Mouse (Mus musculus): ENCODE results near the gene Fmo6. TPM values are rescaled to one million over a fixed set of nuclear protein-coding genes. Genes with fewer than 3 reads are reported as not detected.

Gene Fmo6
- total and polyA plus RNA-seq, 2 experiments from 2014 or later = 0.11 TPM; not detected in 1

GRCm38 (mm10) chr1:162897838-162898811 lies 39.2 kb downstream of the Fmo6 start, which contains the start of gene Fmo2:
Fmo2 (minus strand) TSS chr1:162898726.
- ATAC-seq (ENCODE audit: low FRiP score) (no peak), DNase-seq (ENCODE audit: low spot score) (no peak)
- Histone ChIP-seq H3K9me3 (ENCODE audit: low read length) (no peaks in the 10 kb centered on the region), H3K4me1 (ENCODE audit: insufficient read depth, low read length) (no peaks in the 10 kb centered on the region), H3K4me2 (ENCODE audit: low read depth, low read length, poor library complexity, severe bottlenecking) (no peak within 1 kb of the TSS), H3K36me3 (ENCODE audit: insufficient read depth, low read length) (no peaks in the 10 kb centered on the region), H3K4me3 (ENCODE audit: low read depth, low read length) (no peak within 1 kb of the TSS), H3K9ac (replicated peaks; ENCODE audit: low read length, poor library complexity, severe bottlenecking) (no peak within 1 kb of the TSS), H3K27me3 (ENCODE audit: insufficient read depth, low read length) (no peaks in the 10 kb centered on the region), H3K27ac (ENCODE audit: low read depth, low read length) (no peak within 1 kb of the TSS)
- WGBS = 71% methylated on average over 14 of the region's 14 CpGs
- TF ChIP-seq CTCF (IDR thresholded peaks at IDR 0.05) = no peak

DNA sequence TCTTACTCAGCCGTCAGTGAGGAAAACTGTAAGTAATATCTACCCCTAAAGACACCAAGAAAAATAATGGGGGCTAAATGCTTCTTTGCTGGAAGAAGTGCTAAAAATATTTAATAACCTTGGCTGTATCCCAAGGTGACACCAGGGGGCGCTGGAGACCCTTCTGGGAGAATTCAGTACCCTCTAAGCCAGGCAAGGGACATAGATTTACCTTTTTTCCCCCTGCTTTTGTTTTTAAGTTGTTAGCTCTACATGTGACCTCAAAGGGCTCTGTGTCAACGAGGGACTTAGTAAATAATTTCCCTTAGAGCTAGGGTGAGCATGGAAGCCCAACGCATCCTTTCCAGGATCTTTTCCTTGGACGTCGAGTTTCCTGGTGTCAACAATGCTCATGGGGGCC lies 41.4 kb downstream of the Fmo6 start:
- Histone ChIP-seq H3K27ac (ENCODE audit: low read depth, low read length) (no peak overlapping the region), H3K36me3 (ENCODE audit: insufficient read depth, low read length) (no peaks in the 10 kb centered on the region), H3K9ac (replicated peaks; ENCODE audit: low read length, poor library complexity, severe bottlenecking) (no peak overlapping the region), H3K4me2 (ENCODE audit: low read depth, low read length, poor library complexity, severe bottlenecking) (no peak overlapping the region), H3K4me3 (ENCODE audit: low read depth, low read length) (no peak overlapping the region), H3K9me3 (ENCODE audit: low read length) (no peaks in the 10 kb centered on the region), H3K27me3 (ENCODE audit: insufficient read depth, low read length) (no peaks in the 10 kb centered on the region), H3K4me1 (ENCODE audit: insufficient read depth, low read length) (no peaks in the 10 kb centered on the region)
- 44% methylated on average over 6 of the region's 6 CpGs for WGBS
- peak; percentile 84 for TF ChIP-seq CTCF (IDR thresholded peaks at IDR 0.05)
- peak; percentile 69 for DNase-seq (ENCODE audit: low spot score)
- ATAC-seq (ENCODE audit: low FRiP score) = no peak

DNA sequence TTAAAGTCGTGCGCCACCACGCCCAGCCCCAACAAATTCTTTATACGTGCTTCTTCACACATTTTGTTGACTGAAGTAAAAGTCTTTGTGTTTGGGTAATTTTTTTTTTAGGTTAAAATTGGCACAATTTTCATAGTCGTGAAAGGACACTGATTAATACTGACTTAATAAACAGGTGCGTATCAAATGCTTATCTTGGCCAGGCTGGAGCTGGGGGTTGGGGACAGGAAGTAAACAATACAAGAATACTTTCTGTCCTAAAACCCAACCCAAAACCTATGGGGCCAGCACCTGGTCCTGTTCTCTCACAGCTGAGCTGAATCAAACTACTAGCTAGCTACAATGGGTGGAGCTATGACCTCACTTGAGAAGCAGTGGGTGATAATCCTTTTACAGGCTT lies 44.3 kb downstream of the Fmo6 start:
- Histone ChIP-seq H3K36me3 (ENCODE audit: insufficient read depth, low read length) (no peaks in the 10 kb centered on the region), H3K9me3 (ENCODE audit: low read length) (no peaks in the 10 kb centered on the region), H3K27me3 (ENCODE audit: insufficient read depth, low read length) (no peaks in the 10 kb centered on the region), H3K4me1 (ENCODE audit: insufficient read depth, low read length) (no peaks in the 10 kb centered on the region), H3K4me2 (ENCODE audit: low read depth, low read length, poor library complexity, severe bottlenecking) (no peak overlapping the region), H3K27ac (ENCODE audit: low read depth, low read length) (no peak overlapping the region), H3K9ac (replicated peaks; ENCODE audit: low read length, poor library complexity, severe bottlenecking) (no peak overlapping the region), H3K4me3 (ENCODE audit: low read depth, low read length) (no peak overlapping the region)
- TF ChIP-seq CTCF (IDR thresholded peaks at IDR 0.05) = no peak
- DNase-seq (ENCODE audit: low spot score) (no peak), ATAC-seq (ENCODE audit: low FRiP score) (no peak)
- 95% methylated on average over 6 of the region's 6 CpGs for WGBS

DNA sequence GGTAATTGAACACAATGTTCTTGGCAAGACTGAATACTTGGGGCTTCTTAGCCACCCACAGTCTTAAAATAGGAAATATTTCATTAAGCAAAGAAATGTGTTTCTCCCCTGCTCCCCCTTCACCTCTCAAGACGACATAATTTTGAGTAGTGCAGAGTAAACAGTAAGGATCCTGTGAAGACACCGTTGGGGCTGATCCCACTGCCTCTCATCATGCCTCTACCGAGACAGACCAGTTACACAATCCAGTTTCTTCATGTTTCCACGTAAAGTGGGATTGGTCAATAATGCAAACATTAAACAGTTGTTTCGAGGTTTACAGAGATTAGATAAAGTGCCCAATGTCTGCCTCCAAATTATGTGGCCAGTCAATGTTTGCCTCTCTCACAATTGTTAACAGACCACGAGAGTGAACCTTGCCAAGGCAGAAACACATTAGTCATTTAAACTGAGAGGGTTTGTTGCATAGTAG lies 45.3 kb downstream of the Fmo6 start:
- TF ChIP-seq CTCF (IDR thresholded peaks at IDR 0.05) = no peak
- 74% methylated on average over 6 of the region's 6 CpGs for WGBS
- no peak overlapping the region for H3K4me3 ChIP-seq (ENCODE audit: low read depth, low read length)

GRCm38 (mm10) chr1:162888646-162889045 lies 48.7 kb downstream of the Fmo6 start:
- ATAC-seq (ENCODE audit: low FRiP score) (no peak), DNase-seq (ENCODE audit: low spot score) (no peak)
- TF ChIP-seq CTCF (IDR thresholded peaks at IDR 0.05) = no peak
- Histone ChIP-seq H3K36me3 (ENCODE audit: insufficient read depth, low read length) (no peaks in the 10 kb centered on the region), H3K27ac (ENCODE audit: low read depth, low read length) (no peak overlapping the region), H3K4me2 (ENCODE audit: low read depth, low read length, poor library complexity, severe bottlenecking) (no peak overlapping the region), H3K9ac (replicated peaks; ENCODE audit: low read length, poor library complexity, severe bottlenecking) (no peak overlapping the region), H3K9me3 (ENCODE audit: low read length) (no peaks in the 10 kb centered on the region), H3K27me3 (ENCODE audit: insufficient read depth, low read length) (no peaks in the 10 kb centered on the region), H3K4me3 (ENCODE audit: low read depth, low read length) (no peak overlapping the region), H3K4me1 (ENCODE audit: insufficient read depth, low read length) (no peaks in the 10 kb centered on the region)
- WGBS = 88% methylated on average over 12 of the region's 12 CpGs

More for the DNA sequence above, 45.3 kb downstream of the Fmo6 start:
- Histone ChIP-seq H3K36me3 (ENCODE audit: insufficient read depth, low read length) (no peaks in the 10 kb centered on the region), H3K9ac (replicated peaks; ENCODE audit: low read length, poor library complexity, severe bottlenecking) (no peak overlapping the region), H3K27me3 (ENCODE audit: insufficient read depth, low read length) (no peaks in the 10 kb centered on the region), H3K9me3 (ENCODE audit: low read length) (no peaks in the 10 kb centered on the region), H3K27ac (ENCODE audit: low read depth, low read length) (no peak overlapping the region), H3K4me2 (ENCODE audit: low read depth, low read length, poor library complexity, severe bottlenecking) (no peak overlapping the region), H3K4me1 (ENCODE audit: insufficient read depth, low read length) (no peaks in the 10 kb centered on the region)
- ATAC-seq (ENCODE audit: low FRiP score) (no peak), DNase-seq (ENCODE audit: low spot score) (no peak)

GRCm38 (mm10) chr1:162887644-162888043 lies 49.7 kb downstream of the Fmo6 start:
- 93% methylated on average over 7 of the region's 7 CpGs for WGBS
- H3K36me3 ChIP-seq (ENCODE audit: insufficient read depth, low read length) = no peaks in the 10 kb centered on the region
- no peak overlapping the region for H3K27ac ChIP-seq (ENCODE audit: low read depth, low read length)
- no peaks in the 10 kb centered on the region for H3K27me3 ChIP-seq (ENCODE audit: insufficient read depth, low read length)
- DNase-seq (ENCODE audit: low spot score) = no peak
- ATAC-seq (ENCODE audit: low FRiP score) = no peak
- H3K9me3 ChIP-seq (ENCODE audit: low read length) = no peaks in the 10 kb centered on the region
- no peak overlapping the region for H3K4me3 ChIP-seq (ENCODE audit: low read depth, low read length)
- no peak overlapping the region for H3K4me2 ChIP-seq (ENCODE audit: low read depth, low read length, poor library complexity, severe bottlenecking)
- no peaks in the 10 kb centered on the region for H3K4me1 ChIP-seq (ENCODE audit: insufficient read depth, low read length)
- no peak for TF ChIP-seq CTCF (IDR thresholded peaks at IDR 0.05)
- no peak overlapping the region for H3K9ac ChIP-seq (replicated peaks; ENCODE audit: low read length, poor library complexity, severe bottlenecking)

Data from midbrain, postnatal 0 days (tissue).